Mouse (Mus musculus) brain, adult 2 months (tissue): ENCODE results near the gene Gkap1.

Experiments used
- DNase-seq: peaks from one replicate; pipeline ENCODE4 v3.0.0; 2011; ENCODE audit warnings: low read depth, low spot score

Gkap1 gene

GRCm38 (mm10) chr13:58266864-58267263 lies 8.6 kb downstream of the Gkap1 start:
- DNase-seq = no peak

DNA sequence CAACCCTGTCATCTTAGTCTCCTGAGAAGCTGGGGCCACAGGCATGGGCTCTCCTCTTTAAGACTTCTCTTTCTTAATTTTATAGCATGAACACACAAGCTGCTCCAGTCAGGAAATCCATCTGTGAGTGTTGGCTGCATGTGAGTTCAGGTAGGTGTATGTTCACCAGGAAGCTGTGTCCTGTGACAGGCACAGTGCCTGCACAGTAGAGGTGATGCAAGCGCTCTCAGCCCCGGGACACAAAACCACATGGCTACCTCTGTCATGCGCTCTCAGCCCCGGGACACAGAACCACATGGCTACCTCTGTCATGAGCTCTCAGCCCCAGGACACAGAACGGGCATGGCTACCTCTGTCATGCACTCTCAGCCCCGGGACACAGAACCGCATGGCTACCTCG lies 12.0 kb downstream of the Gkap1 start:
- DNase-seq = no peak

DNA sequence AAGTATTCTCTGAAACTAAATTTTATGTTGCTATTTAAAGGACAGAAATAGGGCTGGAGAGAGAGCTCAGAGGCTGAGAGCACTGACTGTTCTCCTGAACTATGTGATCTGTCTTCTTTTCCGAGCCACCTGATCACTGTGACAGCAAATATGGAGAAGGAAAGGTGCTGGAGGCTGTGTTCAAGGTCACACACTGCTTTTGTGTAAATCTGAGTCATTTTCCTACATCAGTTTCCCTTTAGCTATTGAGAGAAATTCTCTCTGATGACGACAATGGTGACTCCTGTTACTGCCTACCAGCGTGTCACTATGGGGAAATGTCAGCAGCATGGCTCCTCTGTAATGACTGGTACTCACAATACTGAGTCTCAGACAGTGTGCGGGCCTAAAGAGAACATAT lies 13.8 kb downstream of the Gkap1 start:
- no peak for DNase-seq

DNA sequence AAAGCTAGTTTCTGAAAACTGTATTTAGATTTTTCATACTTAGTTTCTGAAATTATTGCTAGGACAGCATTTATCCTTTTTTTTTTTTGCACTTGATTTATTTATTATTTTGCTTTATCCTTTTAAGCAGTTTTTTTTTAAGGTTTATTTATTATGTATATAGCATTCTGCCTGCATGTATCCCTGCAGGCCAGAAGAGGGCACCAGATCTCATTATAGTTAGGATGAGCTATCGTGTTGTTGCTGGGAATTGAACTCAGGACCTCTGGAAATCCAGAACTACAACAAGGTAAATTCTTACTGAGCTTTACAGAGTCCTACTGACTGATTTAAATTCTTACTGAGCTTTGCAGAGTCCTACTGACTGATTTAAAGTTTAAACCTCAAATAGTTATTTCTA lies 22.2 kb downstream of the Gkap1 start:
- no peak for DNase-seq

- no peak for DNase-seq
These were observed 26.5 kb downstream of the Gkap1 start for GRCm38 (mm10) chr13:58248957-58249356.

DNA sequence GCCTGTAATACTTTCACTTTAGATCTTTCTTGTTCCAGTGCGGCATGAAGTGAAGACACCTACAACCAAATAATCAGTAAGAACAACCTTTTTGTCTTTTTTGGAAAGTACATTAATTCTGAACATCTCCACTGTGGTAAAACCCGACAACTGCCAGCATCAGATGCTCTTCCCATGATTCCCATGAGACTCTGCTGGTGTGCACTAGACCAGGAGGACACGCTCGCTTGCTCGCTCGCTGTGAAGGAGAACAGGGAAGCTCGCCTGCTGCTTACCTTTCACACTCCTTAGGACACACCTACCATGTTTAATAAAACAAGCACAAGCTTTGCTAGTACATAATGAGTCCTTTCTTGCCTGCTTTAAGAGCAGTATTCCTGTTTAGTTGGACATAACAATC lies 39.0 kb downstream of the Gkap1 start:
- DNase-seq = no peak

GRCm38 (mm10) chr13:58232611-58233010 lies 42.9 kb downstream of the Gkap1 start:
- peak; percentile 78 for DNase-seq

GRCm38 (mm10) chr13:58232070-58232469 lies 43.4 kb downstream of the Gkap1 start:
- DNase-seq = no peak

- DNase-seq = no peak
These were observed 46.9 kb downstream of the Gkap1 start for GRCm38 (mm10) chr13:58228624-58229023.

GRCm38 (mm10) chr13:58225694-58226093 lies 49.8 kb downstream of the Gkap1 start:
- DNase-seq = no peak

- no peak for DNase-seq
These were observed 55.3 kb downstream of the Gkap1 start for GRCm38 (mm10) chr13:58220206-58220605.

GRCm38 (mm10) chr13:58217536-58217935 lies 58.0 kb downstream of the Gkap1 start:
- DNase-seq = no peak

- DNase-seq = no peak
These were observed 59.1 kb downstream of the Gkap1 start for GRCm38 (mm10) chr13:58216395-58216794.

- peak; percentile 94 for DNase-seq
These were observed 59.7 kb downstream of the Gkap1 start, which contains the start of gene Ubqln1 for GRCm38 (mm10) chr13:58215592-58216341. Gene Ubqln1, minus strand, starts transcription at chr13:58215653.

DNA sequence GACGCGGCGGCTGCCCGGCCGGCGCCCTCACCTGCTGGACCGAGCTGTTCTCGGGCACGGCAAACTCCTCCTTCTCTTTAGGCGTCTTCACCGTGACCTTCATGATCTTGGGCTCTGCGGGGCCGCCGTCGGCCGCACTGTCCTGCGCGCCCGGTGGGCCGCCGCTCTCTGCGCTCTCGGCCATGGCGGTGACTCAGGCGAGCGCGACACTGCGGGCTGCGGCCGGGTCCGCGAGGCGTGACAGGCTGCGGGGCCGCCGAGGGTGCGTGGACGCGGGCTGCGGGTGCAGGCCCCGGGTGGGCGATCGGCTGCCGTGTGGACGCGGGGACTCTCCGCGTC lies 60.3 kb downstream of the Gkap1 start:
- DNase-seq = no peak

DNA sequence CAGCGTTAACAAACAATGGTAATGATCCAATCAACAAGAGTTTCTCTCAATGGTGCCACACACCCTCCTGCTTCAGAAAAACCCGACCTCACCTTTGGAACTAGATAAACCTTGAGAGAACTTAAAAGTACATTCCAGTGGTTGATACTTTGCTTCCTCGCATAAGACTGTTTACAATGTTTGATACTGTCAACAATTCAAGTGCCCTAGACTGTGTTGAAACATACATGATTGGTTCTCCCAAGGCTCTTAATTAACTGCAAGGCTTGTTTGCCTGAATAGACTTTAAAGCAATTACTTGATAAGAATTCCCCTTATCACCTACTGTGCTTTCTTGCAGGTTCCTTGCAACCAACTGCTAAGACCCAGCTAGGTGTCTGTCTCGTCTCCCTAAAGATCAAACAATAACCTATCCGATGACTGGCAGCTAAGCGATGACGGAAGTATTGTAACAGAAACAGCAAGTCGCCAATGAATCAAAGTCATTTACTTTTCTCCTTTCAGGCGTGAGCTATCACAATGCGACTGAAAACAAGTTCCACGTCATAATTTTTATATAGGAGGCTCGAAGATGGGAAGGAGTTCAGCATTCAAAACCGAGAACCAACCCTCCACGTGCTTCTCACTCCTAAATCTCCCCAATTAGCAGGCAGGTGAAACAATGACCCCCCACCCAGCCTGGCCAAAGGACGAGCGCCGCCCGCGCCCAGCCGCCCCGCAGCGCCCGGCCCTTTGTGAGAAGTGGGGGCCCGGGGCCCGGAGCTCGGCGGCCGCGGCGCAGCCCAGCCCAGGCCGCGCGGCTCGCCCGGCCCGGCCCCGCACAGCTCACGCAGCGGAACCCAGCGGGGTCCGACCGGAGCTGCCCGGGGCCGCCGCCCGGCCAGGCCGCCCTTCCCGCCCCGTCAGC lies 60.9 kb downstream of the Gkap1 start:
- no peak for DNase-seq

GRCm38 (mm10) chr13:58213801-58214200 lies 61.7 kb downstream of the Gkap1 start:
- no peak for DNase-seq

DNA sequence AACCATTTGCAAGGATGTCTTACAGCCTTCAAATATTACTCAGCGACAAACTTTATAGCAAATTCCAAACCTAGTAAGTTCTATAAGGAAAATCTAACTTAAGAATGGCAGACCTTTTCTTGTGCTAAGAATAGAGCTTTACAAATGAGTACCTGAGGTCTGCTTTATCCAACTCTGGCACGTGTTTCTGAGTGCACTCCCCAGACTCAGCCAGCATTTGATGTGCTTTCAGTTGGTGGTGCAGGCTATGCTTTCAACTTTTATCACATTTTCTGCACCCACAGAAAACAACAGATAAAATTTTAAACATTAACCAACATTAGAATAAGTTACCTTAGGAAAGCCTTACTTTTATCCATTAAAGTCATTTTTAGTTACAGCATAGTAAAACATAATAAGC lies 63.0 kb downstream of the Gkap1 start:
- no peak for DNase-seq

DNA sequence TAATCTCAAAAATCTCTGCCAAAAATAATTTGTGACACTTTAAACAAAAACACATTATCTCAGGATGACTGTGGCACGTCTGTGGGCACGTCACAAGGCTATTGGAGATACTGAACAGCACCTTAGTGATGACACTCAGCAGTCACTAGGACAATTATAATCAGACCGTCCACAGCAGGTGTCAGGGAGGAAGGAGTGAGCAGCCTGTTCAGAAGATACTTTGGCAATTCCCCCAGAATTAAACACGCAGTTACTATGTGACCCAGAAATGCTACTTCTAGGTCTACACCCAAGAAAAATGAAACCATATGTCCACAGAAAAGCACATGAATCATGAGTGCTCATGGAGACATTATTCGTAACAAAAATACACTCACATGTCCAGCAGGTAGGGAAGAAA lies 65.1 kb downstream of the Gkap1 start:
- peak; percentile 92 for DNase-seq

DNA sequence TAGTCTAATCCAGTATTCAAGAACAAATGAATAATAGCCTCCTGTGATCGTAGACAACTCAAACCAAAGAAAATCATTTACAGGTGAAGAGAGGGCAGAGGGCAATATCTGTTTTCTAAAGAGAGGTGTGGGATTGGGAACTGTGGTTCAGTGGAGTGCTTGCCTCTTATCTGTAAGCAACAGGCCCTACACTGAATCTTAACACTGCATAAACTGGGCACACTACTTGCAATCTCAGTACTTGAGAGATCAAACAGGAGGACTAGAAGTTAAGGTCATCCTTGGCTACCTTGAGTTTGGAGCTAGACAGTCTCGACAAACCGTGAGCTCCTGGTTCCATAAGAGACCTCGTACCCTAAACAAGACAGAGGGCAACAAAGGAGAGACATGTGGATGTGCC lies 69.4 kb downstream of the Gkap1 start:
- no peak for DNase-seq

DNA sequence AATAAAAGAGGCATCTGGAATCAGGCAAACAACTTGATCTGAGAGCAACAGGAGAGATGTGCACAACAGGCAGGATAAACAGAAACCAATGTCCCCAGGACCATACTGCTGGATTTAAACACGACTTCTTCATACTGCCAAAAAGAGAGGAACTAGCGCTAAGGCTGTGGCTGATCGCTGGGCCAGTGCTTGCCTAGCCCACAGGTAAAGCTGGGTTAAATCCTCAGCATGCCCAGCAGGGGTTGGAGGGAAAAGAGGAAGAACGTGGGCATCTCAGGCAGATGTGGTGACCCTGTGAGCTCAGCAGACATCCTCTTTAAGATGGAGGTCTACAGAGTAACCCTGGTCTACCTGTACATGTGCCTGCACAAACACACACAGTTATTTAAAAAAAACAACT lies 70.5 kb downstream of the Gkap1 start:
- DNase-seq = no peak

DNA sequence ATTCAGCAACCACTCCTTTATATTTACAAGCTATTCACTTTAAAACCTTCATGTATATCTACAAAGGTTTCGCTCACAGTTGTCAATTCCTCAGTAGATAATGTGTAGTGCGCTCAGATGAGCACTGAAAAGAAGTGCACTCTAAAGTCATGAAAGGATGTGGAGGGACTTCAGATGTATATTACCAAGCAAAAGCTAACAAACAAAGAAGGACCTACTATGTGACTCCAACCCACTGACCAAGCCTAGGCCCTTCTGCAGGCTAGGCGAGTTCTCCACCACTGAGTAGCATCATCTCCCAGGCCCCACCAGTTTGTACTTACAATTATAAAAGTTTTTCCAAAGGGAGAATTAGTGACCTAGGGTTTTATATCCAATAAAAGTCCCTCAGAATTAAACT lies 71.3 kb downstream of the Gkap1 start:
- no peak for DNase-seq

DNA sequence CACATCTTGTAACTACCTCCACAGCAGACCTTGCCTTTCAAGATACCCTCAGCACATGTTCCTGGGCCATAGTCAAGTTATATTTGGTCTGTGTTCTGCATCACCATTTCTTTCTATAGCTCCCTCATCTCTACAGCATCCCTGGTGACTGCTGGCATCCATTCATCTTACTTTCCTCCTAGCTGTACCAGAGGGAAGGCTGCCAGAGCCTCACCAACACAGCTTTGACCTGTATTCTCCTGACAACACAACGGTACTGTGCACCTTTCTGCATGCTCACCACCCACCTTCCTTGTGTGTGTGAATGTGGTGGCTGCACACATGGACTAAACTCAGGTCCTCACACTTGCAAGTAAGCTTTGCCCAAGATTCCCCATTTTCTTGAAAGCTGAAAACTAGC lies 72.6 kb downstream of the Gkap1 start:
- DNase-seq = peak; percentile 86
